Mouse (Mus musculus): ENCODE results near the gene Cd96. TPM values are rescaled to one million over a fixed set of nuclear protein-coding genes. Genes with fewer than 3 reads are reported as not detected.

Gene Cd96
- total and polyA plus RNA-seq, 2 experiments from 2014 or later = not detected

GRCm38 (mm10) chr16:46046906-46047305, 73.1 kb downstream of the Cd96 start:
- Histone ChIP-seq H3K27me3 (ENCODE audit: control insufficient read depth, insufficient read depth, low read length) (no peaks in the 10 kb centered on the region), H3K27ac (ENCODE audit: low read depth) (no peak overlapping the region), H3K4me1 (ENCODE audit: control insufficient read depth, insufficient read depth) (no peaks in the 10 kb centered on the region), H3K9me3 (replicated peaks; ENCODE audit: control insufficient read depth, low read length) (no peaks in the 10 kb centered on the region), H3K9ac (replicated peaks; ENCODE audit: low read depth, low read length) (no peak overlapping the region), H3K4me3 (ENCODE audit: low read depth, low read length) (no peak overlapping the region), H3K4me2 (ENCODE audit: low read depth, low read length) (no peak overlapping the region), H3K36me3 (replicated peaks; ENCODE audit: control insufficient read depth, insufficient read depth, low read length) (no peaks in the 10 kb centered on the region)
- 79% methylated on average over 2 of the region's 2 CpGs for WGBS
- TF ChIP-seq EP300 (IDR thresholded peaks at IDR 0.05; ENCODE audit: low read depth) (no peak), CTCF (IDR thresholded peaks at IDR 0.05; ENCODE audit: low read depth) (no peak)
- DNase-seq (ENCODE audit: low spot score) = no peak
- ATAC-seq (ENCODE audit: insufficient read depth, low read depth) = no peak

GRCm38 (mm10) chr16:46036261-46036660, 83.8 kb downstream of the Cd96 start:
- H3K4me2 ChIP-seq (ENCODE audit: low read depth, low read length) = no peak overlapping the region
- no peak overlapping the region for H3K9ac ChIP-seq (replicated peaks; ENCODE audit: low read depth, low read length)
- H3K36me3 ChIP-seq (replicated peaks; ENCODE audit: control insufficient read depth, insufficient read depth, low read length) = no peaks in the 10 kb centered on the region
- 52% methylated on average over 2 of the region's 2 CpGs for WGBS
- H3K27me3 ChIP-seq (ENCODE audit: control insufficient read depth, insufficient read depth, low read length) = no peaks in the 10 kb centered on the region
- ATAC-seq (ENCODE audit: insufficient read depth, low read depth) = no peak
- H3K27ac ChIP-seq (ENCODE audit: low read depth) = no peak overlapping the region
- DNase-seq (ENCODE audit: low spot score) = no peak
- H3K4me1 ChIP-seq (ENCODE audit: control insufficient read depth, insufficient read depth) = no peaks in the 10 kb centered on the region
- H3K9me3 ChIP-seq (replicated peaks; ENCODE audit: control insufficient read depth, low read length) = no peaks in the 10 kb centered on the region
- no peak for TF ChIP-seq EP300 (IDR thresholded peaks at IDR 0.05; ENCODE audit: low read depth)
- TF ChIP-seq CTCF (IDR thresholded peaks at IDR 0.05; ENCODE audit: low read depth) = no peak
- no peak overlapping the region for H3K4me3 ChIP-seq (ENCODE audit: low read depth, low read length)

GRCm38 (mm10) chr16:46033896-46034295, 86.2 kb downstream of the Cd96 start:
- H3K27me3 ChIP-seq (ENCODE audit: control insufficient read depth, insufficient read depth, low read length) = no peaks in the 10 kb centered on the region
- ATAC-seq (ENCODE audit: insufficient read depth, low read depth) = no peak
- no peak overlapping the region for H3K27ac ChIP-seq (ENCODE audit: low read depth)
- TF ChIP-seq EP300 (IDR thresholded peaks at IDR 0.05; ENCODE audit: low read depth) (no peak), CTCF (IDR thresholded peaks at IDR 0.05; ENCODE audit: low read depth) (no peak)
- no peak overlapping the region for H3K9ac ChIP-seq (replicated peaks; ENCODE audit: low read depth, low read length)
- H3K4me1 ChIP-seq (ENCODE audit: control insufficient read depth, insufficient read depth) = no peaks in the 10 kb centered on the region
- H3K9me3 ChIP-seq (replicated peaks; ENCODE audit: control insufficient read depth, low read length) = no peaks in the 10 kb centered on the region
- DNase-seq (ENCODE audit: low spot score) = no peak
- no peaks in the 10 kb centered on the region for H3K36me3 ChIP-seq (replicated peaks; ENCODE audit: control insufficient read depth, insufficient read depth, low read length)
- no peak overlapping the region for H3K4me3 ChIP-seq (ENCODE audit: low read depth, low read length)
- H3K4me2 ChIP-seq (ENCODE audit: low read depth, low read length) = no peak overlapping the region
- 63% methylated on average over 9 of the region's 9 CpGs for WGBS

- TF ChIP-seq CTCF (IDR thresholded peaks at IDR 0.05; ENCODE audit: low read depth) (no peak), EP300 (IDR thresholded peaks at IDR 0.05; ENCODE audit: low read depth) (no peak)
- H3K9me3 ChIP-seq (replicated peaks; ENCODE audit: control insufficient read depth, low read length) = no peaks in the 10 kb centered on the region
- DNase-seq (ENCODE audit: low spot score) (no peak), ATAC-seq (ENCODE audit: insufficient read depth, low read depth) (no peak)
- H3K9ac ChIP-seq (replicated peaks; ENCODE audit: low read depth, low read length) = no peak overlapping the region
- H3K4me3 ChIP-seq (ENCODE audit: low read depth, low read length) = no peak overlapping the region
- WGBS = 61% methylated on average over 5 of the region's 5 CpGs
- H3K4me1 ChIP-seq (ENCODE audit: control insufficient read depth, insufficient read depth) = no peaks in the 10 kb centered on the region
- H3K27me3 ChIP-seq (ENCODE audit: control insufficient read depth, insufficient read depth, low read length) = no peaks in the 10 kb centered on the region
- H3K36me3 ChIP-seq (replicated peaks; ENCODE audit: control insufficient read depth, insufficient read depth, low read length) = no peaks in the 10 kb centered on the region
- H3K4me2 ChIP-seq (ENCODE audit: low read depth, low read length) = no peak overlapping the region
- no peak overlapping the region for H3K27ac ChIP-seq (ENCODE audit: low read depth)
Observed at GRCm38 (mm10) chr16:46022958-46023491, 97.0 kb downstream of the Cd96 start.

GRCm38 (mm10) chr16:46022189-46022928, 97.7 kb downstream of the Cd96 start:
- ATAC-seq (ENCODE audit: insufficient read depth, low read depth) = peak; percentile 64
- H3K27ac ChIP-seq (ENCODE audit: low read depth) = no peak overlapping the region
- no peaks in the 10 kb centered on the region for H3K9me3 ChIP-seq (replicated peaks; ENCODE audit: control insufficient read depth, low read length)
- H3K9ac ChIP-seq (replicated peaks; ENCODE audit: low read depth, low read length) = no peak overlapping the region
- H3K4me3 ChIP-seq (ENCODE audit: low read depth, low read length) = no peak overlapping the region
- H3K4me1 ChIP-seq (ENCODE audit: control insufficient read depth, insufficient read depth) = no peaks in the 10 kb centered on the region
- no peaks in the 10 kb centered on the region for H3K36me3 ChIP-seq (replicated peaks; ENCODE audit: control insufficient read depth, insufficient read depth, low read length)
- TF ChIP-seq CTCF (IDR thresholded peaks at IDR 0.05; ENCODE audit: low read depth) = peak; percentile 91
- TF ChIP-seq EP300 (IDR thresholded peaks at IDR 0.05; ENCODE audit: low read depth) = no peak
- no peaks in the 10 kb centered on the region for H3K27me3 ChIP-seq (ENCODE audit: control insufficient read depth, insufficient read depth, low read length)
- 37% methylated on average over 5 of the region's 5 CpGs for WGBS
- H3K4me2 ChIP-seq (ENCODE audit: low read depth, low read length) = no peak overlapping the region
- DNase-seq (ENCODE audit: low spot score) = peak; percentile 70
